Mouse (Mus musculus): ENCODE measurements around the gene Cacnb4.

The Cacnb4 gene

GRCm38 (mm10) chr2:52603935-52604650, 72.5 kb downstream of the Cacnb4 start:
- DNase-seq (ENCODE audit: low spot score), result no peak

GRCm38 (mm10) chr2:52603421-52603820, 73.2 kb downstream of the Cacnb4 start:
- DNase-seq (ENCODE audit: low spot score), result no peak

GRCm38 (mm10) chr2:52602921-52603320, 73.7 kb downstream of the Cacnb4 start:
- DNase-seq (ENCODE audit: low spot score), result no peak

GRCm38 (mm10) chr2:52602228-52602627, 74.4 kb downstream of the Cacnb4 start:
- DNase-seq (ENCODE audit: low spot score), result no peak

GRCm38 (mm10) chr2:52597511-52597910, 79.1 kb downstream of the Cacnb4 start:
- DNase-seq (ENCODE audit: low spot score), result no peak

GRCm38 (mm10) chr2:52593814-52594213, 82.8 kb downstream of the Cacnb4 start:
- DNase-seq (ENCODE audit: low spot score), result no peak

GRCm38 (mm10) chr2:52593260-52593659, 83.4 kb downstream of the Cacnb4 start:
- no peak for DNase-seq (ENCODE audit: low spot score)

GRCm38 (mm10) chr2:52590970-52591347, 85.7 kb downstream of the Cacnb4 start:
- peak; percentile 69 for DNase-seq (ENCODE audit: low spot score)

- DNase-seq (ENCODE audit: low spot score), result no peak
Measured at GRCm38 (mm10) chr2:52590340-52590969, 86.2 kb downstream of the Cacnb4 start.

GRCm38 (mm10) chr2:52589514-52589913, 87.1 kb downstream of the Cacnb4 start:
- DNase-seq (ENCODE audit: low spot score), result no peak

GRCm38 (mm10) chr2:52585384-52585783, 91.2 kb downstream of the Cacnb4 start:
- DNase-seq (ENCODE audit: low spot score), result no peak

- DNase-seq (ENCODE audit: low spot score), result no peak
Measured at GRCm38 (mm10) chr2:52581132-52581781, 95.4 kb downstream of the Cacnb4 start.

- DNase-seq (ENCODE audit: low spot score), result no peak
Measured at GRCm38 (mm10) chr2:52580697-52581096, 95.9 kb downstream of the Cacnb4 start.

GRCm38 (mm10) chr2:52578846-52579245, 97.8 kb downstream of the Cacnb4 start:
- DNase-seq (ENCODE audit: low spot score), result no peak

- DNase-seq (ENCODE audit: low spot score), result no peak
Measured at GRCm38 (mm10) chr2:52577700-52578099, 98.9 kb downstream of the Cacnb4 start.

- DNase-seq (ENCODE audit: low spot score), result no peak
Measured at GRCm38 (mm10) chr2:52576546-52576945, 100.1 kb downstream of the Cacnb4 start.

- no peak for DNase-seq (ENCODE audit: low spot score)
Measured at GRCm38 (mm10) chr2:52575637-52576175, 100.9 kb downstream of the Cacnb4 start.

- DNase-seq (ENCODE audit: low spot score), result no peak
Measured at GRCm38 (mm10) chr2:52574929-52575328, 101.7 kb downstream of the Cacnb4 start.

GRCm38 (mm10) chr2:52572221-52572620, 104.4 kb downstream of the Cacnb4 start:
- no peak for DNase-seq (ENCODE audit: low spot score)

GRCm38 (mm10) chr2:52571339-52571968, 105.2 kb downstream of the Cacnb4 start:
- no peak for DNase-seq (ENCODE audit: low spot score)

GRCm38 (mm10) chr2:52570781-52571180, 105.8 kb downstream of the Cacnb4 start:
- DNase-seq (ENCODE audit: low spot score), result no peak

GRCm38 (mm10) chr2:52570171-52570570, 106.5 kb downstream of the Cacnb4 start:
- no peak for DNase-seq (ENCODE audit: low spot score)

All from left cerebral cortex, adult 11 months (tissue).